Mouse (Mus musculus): ENCODE measurements at regions not wholly inside any gene's neighbourhood (a gene's known extent, or its start where the extent isn't known, plus 50 kb on each side); places are given as distances from the start of the nearest gene placed in this dataset.

- TF ChIP-seq POLR2A (IDR thresholded peaks at IDR 0.05; ENCODE audit: low read depth, low read length) = no peak
- no peak for TF ChIP-seq CTCF (IDR thresholded peaks at IDR 0.05; ENCODE audit: extremely low read depth, insufficient read depth, insufficient read length, insufficient replicate concordance)
These were observed 138.7 kb upstream of the Bmp4 start for GRCm38 (mm10) chr14:46529086-46529715.

Data from spleen, adult 2 months (tissue).